Mouse (Mus musculus): ENCODE results near the gene Prl3c1. TPM values are rescaled to one million over a fixed set of nuclear protein-coding genes. Genes with fewer than 3 reads are reported as not detected.
"Not testable (repeated sequence)": the region's sequence is repeated elsewhere in the genome, so short reads cannot be mapped to it uniquely, and the experiment has no call there.

Prl3c1 gene
- not detected for total RNA-seq (2022)

GRCm38 (mm10) chr13:27196359-27196758, at the start of gene Prl3c1:
Gene Prl3c1, plus strand, starts transcription at chr13:27196659.
- DNase-seq (ENCODE audit: low spot score) = no peak

- no peak for DNase-seq (ENCODE audit: low spot score)
Observed at GRCm38 (mm10) chr13:27148264-27148663, 48.2 kb upstream of the Prl3c1 start.

GRCm38 (mm10) chr13:27156490-27156889, 40.0 kb upstream of the Prl3c1 start, which contains the start of gene Prl3d3:
Gene Prl3d3, plus strand, starts transcription at chr13:27156790.
- not testable (repeated sequence) for DNase-seq (ENCODE audit: low spot score)

- DNase-seq (ENCODE audit: low spot score) = no peak
Observed at GRCm38 (mm10) chr13:27241547-27241946, 45.1 kb downstream of the Prl3c1 start, which contains the start of gene Prl3b1. Gene Prl3b1, plus strand, starts transcription at chr13:27241847.

Other genes starting within 250 kb of the Prl3c1 start
- not detected for gene Prl, start 139.1 kb upstream of the Prl3c1 start, total RNA-seq (2022)
- gene Prl3d1, start 102.5 kb upstream of the Prl3c1 start, total RNA-seq (2022) = not detected
- not detected for gene Prl3d2, start 75.0 kb upstream of the Prl3c1 start, total RNA-seq (2022)
- not detected for gene Prl3d3, start 39.9 kb upstream of the Prl3c1 start, total RNA-seq (2022)
- not detected for gene Prl3b1, start 45.2 kb downstream of the Prl3c1 start, total RNA-seq (2022)
- gene Prl3a1, start 62.8 kb downstream of the Prl3c1 start, total RNA-seq (2022) = not detected
- gene Prl6a1, start 116.0 kb downstream of the Prl3c1 start, total RNA-seq (2022) = not detected
- not detected for gene Prl8a2, start 149.0 kb downstream of the Prl3c1 start, total RNA-seq (2022)
- not detected for gene Prl2b1, start 194.2 kb downstream of the Prl3c1 start, total RNA-seq (2022)
- gene Prl8a6, start 242.0 kb downstream of the Prl3c1 start, total RNA-seq (2022) = not detected

Measured in heart, adult 8-10 months (tissue).